Mouse (Mus musculus): ENCODE data around the gene Gm3676.
"Not testable (repeated sequence)": the region's sequence is repeated elsewhere in the genome, so short reads cannot be mapped to it uniquely, and the experiment has no call there.

Gene Gm3676

GRCm38 (mm10) chr14:41646387-41646786, at the start of gene Gm3676:
Gene Gm3676 (minus strand): TSS chr14:41646487.
- DNase-seq: not testable (repeated sequence)

GRCm38 (mm10) chr14:41648176-41648575, 1.9 kb upstream of the Gm3676 start:
- not testable (repeated sequence) for DNase-seq

- DNase-seq: peak in 1 of 2 experiments; percentile 44
These were observed 16.1 kb downstream of the Gm3676 start for GRCm38 (mm10) chr14:41630144-41630543.

GRCm38 (mm10) chr14:41624512-41624911, 21.8 kb downstream of the Gm3676 start, which contains the start of gene Gm3072:
Gene Gm3072 (minus strand): TSS chr14:41624612.
- not testable (repeated sequence) for DNase-seq

GRCm38 (mm10) chr14:41622535-41622934, 23.8 kb downstream of the Gm3676 start:
- DNase-seq: peak in 1 of 2 experiments; percentile 1

- DNase-seq: not testable (repeated sequence)
These were observed 35.6 kb downstream of the Gm3676 start for GRCm38 (mm10) chr14:41610690-41611089.

GRCm38 (mm10) chr14:41600935-41601334, 45.4 kb downstream of the Gm3676 start:
- peak in 1 of 2 experiments; percentile 29 for DNase-seq
